Mouse (Mus musculus) embryonic facial prominence, embryonic 14.5 days (tissue): ENCODE measurements around the gene Galm. TPM values are rescaled to one million over a fixed set of nuclear protein-coding genes. Genes with fewer than 3 reads are reported as not detected.

Experiments used
- ATAC-seq: fragments of 200-750 bp; cut with Nextera tagmentation; 2 replicates; pipeline ENCODE4 v1.8.0; 2017; ENCODE audit warnings: low read depth, moderate number of reproducible peaks, moderate TSS enrichment
- DNase-seq: peaks from one replicate; pipeline ENCODE4 v3.0.0-alpha.2; 2015; ENCODE audit warnings: low spot score
- H3K27ac ChIP-seq: fragments of 300-500 bp; sonication (generic); replicated peaks from 2 replicates; pipeline ENCODE4 v1.5.1; 2014; ENCODE audit warnings: low read depth, mild to moderate bottlenecking, low read length, moderate library complexity
- H3K27me3 ChIP-seq: fragments of 300-500 bp; sonication (generic); replicated peaks from 2 replicates; pipeline ENCODE4 v1.6.1; 2014; ENCODE audit warnings: low read length; ENCODE audit not compliant: control insufficient read depth, insufficient read depth
- H3K36me3 ChIP-seq: fragments of 300-500 bp; sonication (generic); 2 replicates; pipeline ENCODE4 v1.6.1; 2014; ENCODE audit warnings: low read length, mixed read lengths; ENCODE audit not compliant: control insufficient read depth, insufficient read depth
- H3K4me1 ChIP-seq: fragments of 300-500 bp; sonication (generic); 2 replicates; pipeline ENCODE4 v1.6.1; 2014; ENCODE audit warnings: antibody characterized with exemption, low read length; ENCODE audit not compliant: control insufficient read depth, insufficient read depth
- H3K4me2 ChIP-seq: fragments of 300-500 bp; sonication (generic); 2 replicates; pipeline ENCODE4 v1.6.1; 2014; ENCODE audit warnings: low read depth, mild to moderate bottlenecking, low read length, moderate library complexity, mixed read lengths
- H3K4me3 ChIP-seq: fragments of 300-500 bp; sonication (generic); 2 replicates; pipeline ENCODE4 v1.5.1; 2014; ENCODE audit warnings: low read depth, mild to moderate bottlenecking, low read length
- H3K9ac ChIP-seq: fragments of 300-500 bp; sonication (generic); 2 replicates; pipeline ENCODE4 v1.6.1; 2014; ENCODE audit warnings: low read depth, mild to moderate bottlenecking, low read length, moderate library complexity, mixed read lengths
- H3K9me3 ChIP-seq: fragments of 300-500 bp; sonication (generic); 2 replicates; pipeline ENCODE4 v1.6.1; 2016; ENCODE audit warnings: low read length; ENCODE audit not compliant: control insufficient read depth
- WGBS: fragments of 180-500 bp; shearing (Covaris S2); extraction: QIAGEN DNeasy Blood & Tissue Kit; methylation state at CpG from one replicate; pipeline ENCODE4 v1.1.7; 2014; 5-methylcytosine and 5-hydroxymethylcytosine counted together
- polyA plus RNA-seq: library from polyadenylated mRNA; unstranded; fragments of >200 nt; fragmentation: Nextera tagmentation; extraction: Ambion mirVana; gene quantifications from 2 replicates; pipeline ENCODE4 v1.2.1, GENCODE M21; 2014

Gene Galm
- polyA plus RNA-seq, 1 experiment from 2014 or later: 25.8 TPM

- Histone ChIP-seq H3K9me3 (no peaks in the 10 kb centered on the region), H3K27me3 (no peaks in the 10 kb centered on the region), H3K9ac (no peak overlapping the region), H3K4me3 (no peak overlapping the region), H3K27ac (no peak overlapping the region), H3K36me3 (no peaks in the 10 kb centered on the region), H3K4me1 (peaks cover 17% of the 10 kb centered on the region), H3K4me2 (no peak overlapping the region)
- WGBS: 87% methylated on average over 6 of the region's 6 CpGs
- DNase-seq (no peak), ATAC-seq (no peak)
Measured at GRCm38 (mm10) chr17:80166346-80166745, 39.1 kb downstream of the Galm start.

- no peak for ATAC-seq
Measured at GRCm38 (mm10) chr17:80167436-80167835, 40.2 kb downstream of the Galm start.

DNA sequence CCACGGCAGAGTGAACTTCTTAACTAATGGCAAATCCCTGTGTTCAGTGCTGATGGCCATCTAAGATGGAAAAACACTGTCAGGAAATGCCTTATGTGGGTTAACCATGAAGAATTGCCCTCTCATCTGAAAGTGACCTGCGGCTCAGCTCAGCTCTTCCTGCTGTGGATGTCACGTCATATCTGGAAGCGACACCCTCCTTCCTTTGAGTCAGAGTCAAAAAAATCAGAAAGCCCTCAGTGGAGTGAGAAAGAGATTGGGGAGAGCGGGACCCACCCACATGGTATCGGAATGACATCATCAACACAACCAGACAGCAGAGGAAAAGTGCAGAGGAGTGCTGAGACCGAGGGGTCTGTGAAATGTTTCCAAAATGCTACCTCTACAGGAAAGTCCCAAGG lies 40.6 kb downstream of the Galm start:
- WGBS: 34% methylated on average over 7 of the region's 7 CpGs
- Histone ChIP-seq H3K4me1 (peaks cover 17% of the 10 kb centered on the region), H3K9ac (no peak overlapping the region; the same call in 1 of the 2 replicates), H3K36me3 (no peaks in the 10 kb centered on the region), H3K4me3 (no peak overlapping the region), H3K4me2 (peak overlapping the region; percentile 48), H3K27ac (0 out of 2 replicates have a peak overlapping the region, but pooled peaks have one; percentile 53), H3K9me3 (no peaks in the 10 kb centered on the region), H3K27me3 (no peaks in the 10 kb centered on the region)
- DNase-seq (peak; percentile 38), ATAC-seq (peak; percentile 75)

More at GRCm38 (mm10) chr17:80167436-80167835, 40.2 kb downstream of the Galm start:
- H3K27ac ChIP-seq: no peak overlapping the region
- no peaks in the 10 kb centered on the region for H3K27me3 ChIP-seq
- WGBS: 46% methylated on average over 4 of the region's 4 CpGs
- no peak overlapping the region for H3K4me3 ChIP-seq
- peaks cover 17% of the 10 kb centered on the region for H3K4me1 ChIP-seq
- no peaks in the 10 kb centered on the region for H3K9me3 ChIP-seq
- H3K36me3 ChIP-seq: no peaks in the 10 kb centered on the region
- no peak for DNase-seq
- H3K9ac ChIP-seq: no peak overlapping the region
- H3K4me2 ChIP-seq: no peak overlapping the region

- peak; percentile 91 for ATAC-seq
- Histone ChIP-seq H3K27me3 (no peaks in the 10 kb centered on the region), H3K4me3 (no peak overlapping the region), H3K4me1 (peaks cover 17% of the 10 kb centered on the region), H3K36me3 (no peaks in the 10 kb centered on the region), H3K9me3 (no peaks in the 10 kb centered on the region), H3K9ac (peak overlapping the region; percentile 28; the same call in 1 of the 2 replicates), H3K27ac (peak overlapping the region; percentile 53), H3K4me2 (peak overlapping the region; percentile 48)
- peak; percentile 94 for DNase-seq
- WGBS: 15% methylated on average over 16 of the region's 16 CpGs
Measured at GRCm38 (mm10) chr17:80168425-80169182, 41.3 kb downstream of the Galm start.

- no peak overlapping the region for H3K27ac ChIP-seq
- peaks cover 17% of the 10 kb centered on the region for H3K4me1 ChIP-seq
- no peaks in the 10 kb centered on the region for H3K27me3 ChIP-seq
- ATAC-seq (no peak), DNase-seq (no peak)
- no peak overlapping the region for H3K4me2 ChIP-seq
- H3K4me3 ChIP-seq: no peak overlapping the region
- no peaks in the 10 kb centered on the region for H3K36me3 ChIP-seq
- H3K9me3 ChIP-seq: no peaks in the 10 kb centered on the region
- H3K9ac ChIP-seq: no peak overlapping the region
- WGBS: 89% methylated on average over 6 of the region's 6 CpGs
Measured at GRCm38 (mm10) chr17:80169792-80170191, 42.5 kb downstream of the Galm start.

GRCm38 (mm10) chr17:80170951-80171350 lies 43.7 kb downstream of the Galm start:
- H3K9ac ChIP-seq: no peak overlapping the region
- DNase-seq (no peak), ATAC-seq (no peak)
- peaks cover 17% of the 10 kb centered on the region for H3K4me1 ChIP-seq
- H3K4me2 ChIP-seq: no peak overlapping the region
- no peak overlapping the region for H3K27ac ChIP-seq
- no peaks in the 10 kb centered on the region for H3K9me3 ChIP-seq
- WGBS: 86% methylated on average over 7 of the region's 7 CpGs
- no peaks in the 10 kb centered on the region for H3K27me3 ChIP-seq
- H3K36me3 ChIP-seq: no peaks in the 10 kb centered on the region
- H3K4me3 ChIP-seq: no peak overlapping the region

DNA sequence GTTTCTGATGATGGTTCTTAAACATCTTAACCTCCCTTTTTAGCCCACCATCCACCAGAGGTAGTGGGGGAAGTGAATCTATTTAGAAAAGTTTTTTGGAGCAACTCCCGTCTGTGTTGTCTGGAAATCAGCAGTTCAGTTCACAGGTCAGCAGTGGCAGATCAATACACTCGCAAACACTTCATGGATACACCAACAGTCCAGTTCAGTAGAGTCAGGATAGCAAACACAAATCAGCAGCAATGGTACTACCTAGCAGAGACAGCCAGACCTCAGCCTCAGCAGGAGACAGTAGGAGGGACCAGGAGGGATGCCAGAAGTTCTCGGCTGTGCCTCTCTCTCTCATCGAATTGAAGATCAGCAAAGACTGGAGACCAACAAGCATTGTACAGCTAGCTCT lies 44.7 kb downstream of the Galm start:
- H3K4me3 ChIP-seq: no peak overlapping the region
- ATAC-seq: no peak
- H3K4me2 ChIP-seq: no peak overlapping the region
- H3K9ac ChIP-seq: no peak overlapping the region
- peaks cover 17% of the 10 kb centered on the region for H3K4me1 ChIP-seq
- no peaks in the 10 kb centered on the region for H3K9me3 ChIP-seq
- no peaks in the 10 kb centered on the region for H3K36me3 ChIP-seq
- WGBS: 83% methylated on average over 4 of the region's 4 CpGs
- H3K27me3 ChIP-seq: no peaks in the 10 kb centered on the region
- no peak overlapping the region for H3K27ac ChIP-seq
- no peak for DNase-seq

- DNase-seq (no peak), ATAC-seq (no peak)
- H3K36me3 ChIP-seq: no peaks in the 10 kb centered on the region
- H3K4me2 ChIP-seq: no peak overlapping the region
- no peaks in the 10 kb centered on the region for H3K27me3 ChIP-seq
- no peak overlapping the region for H3K27ac ChIP-seq
- H3K9me3 ChIP-seq: no peaks in the 10 kb centered on the region
- peaks cover 13% of the 10 kb centered on the region for H3K4me1 ChIP-seq
- H3K4me3 ChIP-seq: no peak overlapping the region
- H3K9ac ChIP-seq: no peak overlapping the region
- 83% methylated on average over 5 of the region's 5 CpGs for WGBS
Measured at GRCm38 (mm10) chr17:80172761-80173160, 45.5 kb downstream of the Galm start.

GRCm38 (mm10) chr17:80173708-80174107 lies 46.4 kb downstream of the Galm start:
- Histone ChIP-seq H3K27ac (no peak overlapping the region), H3K9ac (no peak overlapping the region), H3K4me1 (peaks cover 4% of the 10 kb centered on the region; the same call in 1 of the 2 replicates), H3K36me3 (no peaks in the 10 kb centered on the region), H3K9me3 (no peaks in the 10 kb centered on the region), H3K27me3 (no peaks in the 10 kb centered on the region), H3K4me2 (no peak overlapping the region), H3K4me3 (no peak overlapping the region)
- no peak for ATAC-seq
- no peak for DNase-seq
- 97% methylated on average over 2 of the region's 2 CpGs for WGBS
